Mouse (Mus musculus): ENCODE measurements around the gene Zkscan8. TPM values are rescaled to one million over a fixed set of nuclear protein-coding genes. Genes with fewer than 3 reads are reported as not detected.
A peak's percentile ranks its signal among the peaks of the same experiment; 100 is the strongest.
"Not testable (repeated sequence)": the region's sequence is repeated elsewhere in the genome, so short reads cannot be mapped to it uniquely, and the experiment has no call there.

Zkscan8 gene
- total RNA-seq (2021) = 10 to 100 TPM; 13.9 to 17.1 TPM
- polyA plus RNA-seq (2012; rRNA removed) = 1.2 and 1.5 TPM in 2 replicates
- long read RNA-seq, partial matches to known transcripts = 0 of 3 reads
- long read RNA-seq, other reads (novel, unspliced or antisense) = 3 of 3 reads

GRCm38 (mm10) chr13:21530781-21531201 is at the start of gene Zkscan8:
Zkscan8 (minus strand) TSS chr13:21531120.
- peak; percentile 94 for DNase-seq

GRCm38 (mm10) chr13:21559793-21560192 is 28.9 kb upstream of the Zkscan8 start, which contains the start of gene Olfr1535:
Olfr1535 (minus strand) TSS chr13:21559893.
- no peak for DNase-seq

- no peak for DNase-seq
Observed at GRCm38 (mm10) chr13:21550416-21551110, 19.6 kb upstream of the Zkscan8 start.

- DNase-seq = no peak
Observed at GRCm38 (mm10) chr13:21549487-21549886, 18.6 kb upstream of the Zkscan8 start.

GRCm38 (mm10) chr13:21542708-21543107 is 11.8 kb upstream of the Zkscan8 start, which contains the start of gene Olfr1366:
Olfr1366 (minus strand) TSS chr13:21542808.
- no peak for DNase-seq

GRCm38 (mm10) chr13:21530136-21530535 is 784 bp downstream of the Zkscan8 start:
- no peak for DNase-seq

GRCm38 (mm10) chr13:21506221-21506649 is 24.7 kb downstream of the Zkscan8 start:
- DNase-seq = peak; percentile 95

- DNase-seq = no peak
Observed at GRCm38 (mm10) chr13:21502296-21502695, 28.6 kb downstream of the Zkscan8 start.

- not testable (repeated sequence) for DNase-seq
Observed at GRCm38 (mm10) chr13:21501182-21501581, 29.7 kb downstream of the Zkscan8 start, which contains the start of gene Gm11273. Gm11273 (minus strand) TSS chr13:21501418.

GRCm38 (mm10) chr13:21495080-21495479 is 35.8 kb downstream of the Zkscan8 start, which contains the start of gene AK157302:
AK157302 (plus strand) TSS chr13:21495223.
- DNase-seq = peak; percentile 11

- DNase-seq = peak; percentile 50
Observed at GRCm38 (mm10) chr13:21492847-21493246, 38.1 kb downstream of the Zkscan8 start.

GRCm38 (mm10) chr13:21486881-21487280 is 44.0 kb downstream of the Zkscan8 start:
- no peak for DNase-seq

- DNase-seq = peak; percentile 75
Observed at GRCm38 (mm10) chr13:21478759-21479670, 51.9 kb downstream of the Zkscan8 start, which contains the start of the genes Zkscan4 and Gm10065. Zkscan4 (plus strand) TSS chr13:21478907. Gm10065 (minus strand) TSS chr13:21479441.

- DNase-seq = no peak
Observed at GRCm38 (mm10) chr13:21472427-21472826, 58.5 kb downstream of the Zkscan8 start.

- DNase-seq = no peak
Observed at GRCm38 (mm10) chr13:21469097-21469496, 61.8 kb downstream of the Zkscan8 start.

- DNase-seq = peak; percentile 92
Observed at GRCm38 (mm10) chr13:21468061-21469019, 62.6 kb downstream of the Zkscan8 start, which contains the start of gene Nkapl. Nkapl (minus strand) TSS chr13:21468509.

GRCm38 (mm10) chr13:21467336-21467735 is 63.6 kb downstream of the Zkscan8 start:
- no peak for DNase-seq

Data from adrenal gland, adult 2 months (tissue).